Mouse (Mus musculus) Muller cell, postnatal 12 days (primary cell): Measurements from ENCODE around the gene Ccdc163.
A peak's percentile ranks its signal among the peaks of the same experiment; 100 is the strongest.
"Not testable (repeated sequence)": the region's sequence is repeated elsewhere in the genome, so short reads cannot be mapped to it uniquely, and the experiment has no call there.

Experiments used
- DNase-seq: peaks from one replicate; pipeline ENCODE4 v3.0.0-alpha.2; 2015; ENCODE audit errors: inconsistent ontology term

Gene Ccdc163

DNA sequence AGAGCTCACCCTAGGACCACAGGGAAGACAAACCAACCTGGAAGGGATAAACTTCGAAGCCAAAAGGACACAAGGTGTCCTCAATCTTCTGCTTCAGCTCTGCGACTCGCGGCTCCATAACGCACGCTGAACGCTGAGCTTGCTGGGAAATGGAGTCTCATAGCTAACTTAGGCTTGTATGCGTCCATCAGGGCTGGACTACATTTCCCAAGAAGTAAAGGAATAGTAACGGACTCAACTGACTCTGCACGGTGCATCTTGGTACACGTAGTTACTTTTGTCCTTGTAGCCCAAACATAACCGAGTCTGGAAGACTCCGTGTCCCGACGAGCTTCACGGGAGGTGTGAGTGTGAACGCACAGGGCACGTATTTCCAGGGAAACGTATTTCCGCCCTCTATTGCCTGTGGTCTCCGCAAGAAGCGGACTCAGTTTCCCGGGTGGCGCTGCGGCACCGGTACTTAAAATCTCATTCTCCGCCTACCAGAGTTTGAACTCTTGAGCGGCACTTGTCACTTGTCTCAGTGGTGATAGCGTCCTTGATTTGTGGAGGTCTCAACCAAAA, at the start of gene Ccdc163, which contains the start of gene Mmachc:
Gene Ccdc163 (plus strand): TSS at position 309 of the 564 bp plus-strand sequence.
Gene Mmachc (minus strand): TSS at position 206 of the 564 bp plus-strand sequence.
- DNase-seq: peak; percentile 96

DNA sequence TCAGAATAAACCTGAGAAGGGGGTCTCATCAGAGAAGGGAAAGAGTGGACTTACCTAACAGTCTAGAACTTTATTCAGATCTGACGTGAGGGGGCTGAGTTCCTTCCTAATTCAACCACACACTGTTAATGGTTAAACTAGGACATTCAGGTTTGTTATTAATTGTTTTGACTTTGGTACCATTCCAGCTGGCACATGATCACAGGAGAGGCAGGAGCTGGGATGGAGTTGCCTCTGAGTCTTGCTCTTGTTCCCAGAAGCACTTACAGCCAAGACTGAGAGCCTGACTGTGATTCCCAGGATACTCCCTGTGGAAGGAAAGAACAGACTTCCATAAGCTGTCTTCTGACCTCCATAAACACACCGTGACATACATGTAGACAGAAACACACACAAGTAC, 48.8 kb upstream of the Ccdc163 start:
- DNase-seq: peak; percentile 25

DNA sequence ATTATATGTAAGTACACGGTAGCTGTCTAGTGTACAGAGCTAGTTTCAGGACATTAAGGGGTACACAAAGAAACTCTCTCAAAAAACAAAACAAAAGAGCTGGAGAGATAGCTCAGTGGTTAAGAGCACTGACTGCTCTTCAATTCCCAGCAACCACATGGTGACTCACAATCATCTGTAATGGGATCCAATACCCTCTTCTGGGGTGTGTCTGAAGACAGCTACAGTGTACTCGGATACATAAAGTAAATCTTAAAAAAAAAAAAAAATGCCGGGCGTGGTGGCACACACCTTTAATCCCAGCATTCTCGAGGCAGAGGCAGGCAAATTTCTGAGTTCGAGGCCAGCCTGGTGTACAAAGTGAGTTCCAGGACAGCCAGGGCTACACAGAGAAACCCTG, 48.4 kb upstream of the Ccdc163 start:
- not testable (repeated sequence) for DNase-seq

DNA sequence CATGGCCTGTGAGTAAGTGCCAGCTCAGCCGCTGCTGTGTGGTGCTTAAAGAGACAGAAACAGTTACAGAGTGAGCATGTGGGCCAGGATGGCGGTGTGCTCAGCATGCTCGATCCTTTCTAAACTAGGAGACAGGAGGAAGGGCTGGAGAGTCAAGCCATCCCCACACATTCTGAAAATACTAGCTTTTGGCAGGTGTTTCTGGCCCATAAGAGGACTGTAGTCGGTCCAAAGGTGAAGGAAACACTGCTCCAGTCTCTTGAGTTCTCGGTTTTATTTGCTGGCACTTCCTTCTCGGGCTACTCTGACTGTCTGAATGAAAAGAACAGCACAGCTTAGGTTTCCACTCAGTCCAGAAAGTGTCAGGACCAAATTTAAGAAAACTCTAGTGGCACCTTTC, 47.5 kb upstream of the Ccdc163 start:
- DNase-seq: no peak

DNA sequence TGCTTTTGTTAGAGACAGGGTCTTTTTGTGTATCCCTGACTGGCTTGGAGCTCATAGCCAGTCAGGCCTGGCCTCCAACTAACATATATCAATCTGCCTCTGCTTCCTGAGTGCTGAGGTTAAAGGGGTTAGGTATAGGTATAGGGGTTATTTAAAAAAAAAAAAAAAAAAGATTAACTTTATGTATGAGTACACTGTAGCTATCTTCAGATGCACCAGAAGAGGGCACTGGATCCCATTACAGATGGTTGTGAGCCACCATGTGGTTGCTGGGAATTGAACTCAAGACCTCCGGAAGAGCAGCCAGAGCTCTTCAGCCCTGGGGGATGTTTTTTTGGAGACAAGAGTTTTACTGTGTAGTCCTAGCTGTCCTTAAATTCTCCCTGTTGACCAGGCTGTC, 46.3 kb upstream of the Ccdc163 start:
- DNase-seq: no peak

DNA sequence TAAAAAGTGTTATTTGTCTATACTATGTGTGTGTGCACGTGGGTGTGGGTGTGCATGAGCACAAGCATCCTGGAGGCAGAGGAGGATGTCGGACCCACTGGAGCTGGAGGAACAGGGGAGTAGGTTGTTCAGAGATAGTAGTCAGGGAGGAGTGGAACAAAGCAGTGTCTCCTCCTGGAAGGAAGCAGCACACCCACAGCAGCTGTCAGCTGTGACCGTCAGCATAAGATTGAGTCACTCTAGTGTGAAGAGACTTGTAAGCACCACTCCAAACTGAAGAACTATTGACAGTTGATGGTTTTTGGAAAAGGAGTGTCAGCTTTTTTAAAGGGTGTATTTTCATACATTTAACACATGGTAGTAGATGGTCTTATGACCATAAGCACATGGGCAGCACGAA, 41.7 kb upstream of the Ccdc163 start:
- DNase-seq: no peak

DNA sequence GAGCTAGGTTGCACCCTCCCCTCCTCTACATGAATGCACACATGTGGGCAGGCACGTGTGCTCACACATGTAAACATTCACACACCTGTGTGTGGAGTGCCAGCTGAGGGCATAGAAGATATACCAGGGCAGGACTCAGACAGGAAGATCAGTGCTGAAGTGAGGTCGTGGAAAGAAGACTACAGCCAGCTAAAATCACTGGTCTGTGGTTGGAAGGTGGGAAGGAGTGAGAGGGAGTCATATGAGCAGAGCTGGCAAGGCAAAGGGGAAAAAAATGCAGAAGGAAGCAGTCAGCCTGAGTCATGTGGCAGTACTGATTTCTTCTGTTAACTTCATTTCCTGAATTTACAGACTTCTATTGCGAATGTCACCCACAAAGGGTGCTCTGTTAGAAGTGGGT, 40.2 kb upstream of the Ccdc163 start:
- DNase-seq: peak; percentile 56

DNA sequence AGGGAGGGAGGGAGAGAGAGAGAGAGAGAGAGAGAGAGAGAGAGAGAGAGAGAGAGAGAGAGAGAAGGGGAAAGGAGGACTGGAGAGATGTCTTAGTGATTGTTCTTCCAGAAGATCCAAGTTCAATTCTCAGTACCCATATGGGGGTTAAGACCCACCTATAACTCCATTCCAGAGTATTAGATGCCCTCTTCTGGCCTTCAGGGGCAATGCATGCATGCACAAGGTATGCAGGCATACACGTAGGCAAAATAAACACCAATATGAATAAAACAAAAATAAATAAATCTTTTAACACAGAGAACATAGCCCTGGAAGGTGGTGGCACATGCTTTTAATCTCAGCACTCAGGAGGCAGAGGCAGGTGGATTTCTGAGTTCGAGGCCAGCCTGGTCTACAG, 39.0 kb upstream of the Ccdc163 start:
- no peak for DNase-seq

DNA sequence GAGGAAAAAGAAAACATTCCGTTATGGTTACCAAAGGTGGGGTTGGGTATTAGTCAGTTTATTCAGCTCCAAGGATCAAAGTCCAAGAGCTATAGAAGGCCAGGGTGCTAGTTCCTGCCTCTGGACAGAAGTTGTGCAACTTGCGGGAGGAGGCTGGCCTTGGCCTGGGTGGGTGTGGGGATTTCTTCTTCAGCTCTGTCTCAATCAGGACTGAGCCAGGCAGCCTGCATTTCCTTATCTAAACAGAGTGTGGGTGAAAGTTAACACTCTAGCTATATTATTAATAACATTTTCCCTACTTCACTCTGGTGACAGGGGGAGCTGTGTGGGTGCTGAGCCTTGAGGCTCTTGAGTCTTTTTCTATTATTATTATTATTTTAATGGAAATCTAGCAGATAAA, 35.5 kb upstream of the Ccdc163 start:
- no peak for DNase-seq

DNA sequence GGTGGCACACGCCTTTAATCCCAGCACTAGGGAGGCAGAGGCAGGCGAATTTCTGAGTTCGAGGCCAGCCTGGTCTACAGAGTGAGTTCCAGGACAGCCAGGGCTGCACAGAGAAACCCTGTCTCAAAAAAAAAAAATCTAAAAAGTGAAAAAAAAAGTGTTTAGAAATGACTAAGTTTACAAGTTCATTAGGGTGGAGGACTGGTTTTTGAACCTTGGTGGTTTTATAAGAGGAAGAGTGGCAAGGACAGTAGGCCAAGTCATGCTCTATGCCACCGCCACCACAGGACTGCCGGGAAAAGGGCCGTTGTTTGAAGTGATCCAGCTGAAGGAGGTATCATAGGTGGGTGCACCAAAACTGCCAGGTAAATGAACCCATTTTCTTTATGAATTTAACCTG, 33.5 kb upstream of the Ccdc163 start:
- DNase-seq: not testable (repeated sequence)

DNA sequence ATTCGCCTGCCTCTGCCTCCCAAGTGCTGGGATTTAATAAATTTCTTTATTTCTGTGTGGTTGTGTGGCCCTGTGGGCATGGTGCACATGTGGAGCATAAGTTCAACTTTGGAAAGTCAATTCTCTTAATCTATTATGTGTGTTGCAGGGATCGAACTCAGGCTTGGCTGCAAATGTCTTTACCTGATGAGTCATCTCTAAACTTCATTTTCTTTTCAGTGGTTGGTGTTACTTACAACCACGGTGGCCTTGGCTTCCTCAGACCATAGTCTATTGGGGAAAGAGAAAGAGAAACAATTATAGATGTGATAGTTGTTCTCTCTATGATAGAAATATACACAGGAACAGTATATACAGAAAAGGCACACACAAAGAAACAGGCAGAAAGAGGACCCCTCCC, 32.3 kb upstream of the Ccdc163 start:
- no peak for DNase-seq

DNA sequence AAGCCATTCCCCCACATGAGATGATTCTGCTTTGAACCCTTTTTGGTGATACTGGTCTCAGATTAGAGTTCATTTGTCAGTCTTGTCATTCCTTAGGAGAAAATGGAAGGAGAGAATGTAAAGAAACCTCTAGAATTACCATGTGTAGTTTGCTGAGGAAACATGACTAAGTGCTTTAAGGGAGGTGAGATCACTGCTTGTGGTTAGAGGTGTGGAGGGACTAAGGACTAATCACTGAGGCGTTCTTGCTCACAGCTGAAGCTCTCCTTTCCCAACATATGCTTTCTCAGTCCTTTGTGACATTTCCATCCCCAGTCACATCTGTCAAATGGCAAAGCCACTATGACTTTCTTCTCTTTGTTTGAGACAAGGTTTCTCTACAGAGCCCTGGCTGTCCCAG, 30.5 kb upstream of the Ccdc163 start:
- no peak for DNase-seq

DNA sequence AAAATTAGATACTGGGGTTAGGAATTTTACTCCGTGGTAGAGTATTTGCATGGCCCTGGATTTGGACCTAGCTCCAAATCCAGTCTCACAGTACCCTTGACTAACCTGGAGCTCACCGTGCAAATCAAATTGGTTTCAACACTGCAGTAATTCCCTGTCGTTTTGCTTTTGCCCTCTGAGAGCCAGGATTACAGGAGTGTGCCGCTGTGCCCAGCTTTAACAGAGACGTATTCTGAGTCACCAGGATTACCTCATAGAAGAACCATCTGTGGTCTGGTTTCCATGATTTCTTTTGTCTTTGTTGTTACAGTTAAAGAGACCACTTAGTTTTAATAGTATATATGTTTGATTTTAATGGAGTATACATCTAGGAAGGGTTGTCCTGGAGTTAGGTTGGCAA, 29.2 kb upstream of the Ccdc163 start:
- DNase-seq: no peak

DNA sequence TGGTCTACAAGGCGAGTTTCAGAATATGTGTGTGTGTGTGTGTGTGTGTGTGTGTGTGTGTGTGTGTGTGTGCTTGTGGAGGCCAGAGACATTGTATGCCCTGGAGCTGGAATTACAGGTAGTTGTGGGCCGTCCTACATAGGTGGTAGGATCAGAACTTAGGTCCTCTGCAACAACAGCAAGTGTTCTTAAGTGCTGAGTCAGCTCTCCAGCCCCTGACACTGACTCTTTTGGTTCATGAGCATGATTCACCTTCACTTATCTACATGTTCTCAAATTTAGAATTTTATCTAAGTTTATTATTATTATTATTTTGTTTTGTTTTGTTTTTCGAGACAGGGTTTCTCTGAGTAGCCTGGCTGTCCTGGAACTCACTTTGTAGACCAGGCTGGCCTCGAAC, 27.8 kb upstream of the Ccdc163 start:
- not testable (repeated sequence) for DNase-seq

DNA sequence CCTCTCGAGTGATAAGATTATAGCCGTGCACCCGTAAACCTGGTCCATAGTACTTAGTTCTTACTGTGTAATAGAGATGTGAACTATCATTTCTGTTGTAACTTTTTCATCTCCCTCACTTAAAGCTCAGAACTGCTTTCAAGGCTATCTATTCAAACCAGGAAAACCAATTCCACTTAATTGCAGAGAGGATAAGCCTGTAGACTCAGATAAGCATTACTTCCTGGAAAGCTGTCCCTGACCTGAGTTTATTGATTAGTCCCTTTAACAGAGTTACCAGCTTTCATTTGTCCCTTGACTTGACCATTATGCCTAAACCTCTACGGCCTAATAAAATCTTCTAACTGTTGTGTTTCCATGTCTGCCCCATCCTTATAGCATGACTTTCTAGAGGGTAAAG, 24.4 kb upstream of the Ccdc163 start:
- DNase-seq: no peak

DNA sequence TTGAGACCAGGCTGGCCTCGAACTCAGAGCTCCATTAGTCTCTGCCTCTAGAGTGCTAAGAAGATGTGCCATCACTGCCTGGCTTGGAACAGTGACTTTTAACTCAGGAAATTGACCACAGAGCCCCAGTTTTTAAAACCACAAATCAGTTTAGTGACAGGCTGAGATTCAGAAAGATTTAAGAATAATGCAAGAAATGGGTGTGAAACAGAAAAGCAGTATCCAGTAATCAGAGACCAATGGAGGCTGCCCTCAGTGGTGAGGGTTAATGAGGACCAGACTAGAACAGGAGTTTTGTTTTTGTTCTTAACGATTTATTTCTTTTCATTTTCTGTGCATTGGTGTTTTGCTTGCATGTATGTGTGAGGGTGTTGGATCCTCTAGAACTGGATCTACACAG, 23.6 kb upstream of the Ccdc163 start:
- no peak for DNase-seq

DNA sequence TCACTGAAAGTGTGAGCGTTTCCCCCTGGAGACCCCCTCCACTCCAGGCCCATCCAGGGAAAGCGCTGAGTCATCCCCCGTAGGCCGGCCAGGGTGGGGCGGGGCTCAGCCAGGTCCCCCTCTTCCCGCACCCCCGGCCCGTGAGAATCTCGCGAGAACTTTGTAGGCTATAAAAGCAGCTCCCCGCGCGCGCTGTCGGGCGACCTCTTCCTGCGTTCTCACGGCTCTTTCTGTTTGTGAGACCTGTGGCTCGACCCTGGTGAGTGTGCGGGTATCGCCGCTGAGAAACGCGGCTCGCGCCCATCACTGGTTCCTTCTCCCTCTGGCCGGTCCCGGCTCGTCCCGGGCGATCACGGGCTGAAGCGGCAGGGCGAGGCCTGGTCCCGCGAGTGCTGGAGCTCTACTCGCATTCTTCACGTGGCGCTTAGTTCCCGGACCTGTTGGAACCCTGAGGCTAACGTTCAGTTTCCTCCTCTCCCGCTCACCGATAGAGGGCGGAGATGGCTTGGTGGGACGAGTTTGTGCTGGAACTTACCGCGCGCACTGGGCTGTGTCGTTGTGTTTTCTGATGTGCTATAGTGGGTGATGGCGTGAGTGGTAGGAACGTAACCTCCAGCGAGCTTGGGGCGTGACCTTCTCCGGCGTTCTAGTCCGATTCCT, 22.8 kb upstream of the Ccdc163 start, which contains the start of gene Prdx1:
Gene Prdx1 (plus strand): TSS at position 143 of the 660 bp plus-strand sequence.
- peak; percentile 98 for DNase-seq

DNA sequence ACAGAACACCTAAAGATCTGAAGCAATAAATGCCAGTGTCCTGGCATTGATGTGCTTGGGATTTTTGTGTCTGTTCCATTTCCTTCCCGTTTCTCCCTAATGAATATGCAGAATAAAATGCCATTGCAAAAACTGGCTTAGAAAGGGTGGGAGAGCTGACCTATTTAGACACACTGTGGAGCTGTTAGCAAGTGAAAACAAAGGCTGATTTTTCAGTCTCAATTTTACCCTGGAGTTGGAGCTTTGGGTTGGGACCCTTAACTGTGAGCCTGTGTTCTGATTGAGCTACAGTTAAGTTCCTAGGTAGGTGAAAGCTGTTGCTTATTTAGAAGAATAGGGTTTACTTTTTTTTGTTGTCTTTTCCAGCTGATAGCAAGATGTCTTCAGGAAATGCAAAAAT, 21.3 kb upstream of the Ccdc163 start:
- DNase-seq: peak; percentile 47

DNA sequence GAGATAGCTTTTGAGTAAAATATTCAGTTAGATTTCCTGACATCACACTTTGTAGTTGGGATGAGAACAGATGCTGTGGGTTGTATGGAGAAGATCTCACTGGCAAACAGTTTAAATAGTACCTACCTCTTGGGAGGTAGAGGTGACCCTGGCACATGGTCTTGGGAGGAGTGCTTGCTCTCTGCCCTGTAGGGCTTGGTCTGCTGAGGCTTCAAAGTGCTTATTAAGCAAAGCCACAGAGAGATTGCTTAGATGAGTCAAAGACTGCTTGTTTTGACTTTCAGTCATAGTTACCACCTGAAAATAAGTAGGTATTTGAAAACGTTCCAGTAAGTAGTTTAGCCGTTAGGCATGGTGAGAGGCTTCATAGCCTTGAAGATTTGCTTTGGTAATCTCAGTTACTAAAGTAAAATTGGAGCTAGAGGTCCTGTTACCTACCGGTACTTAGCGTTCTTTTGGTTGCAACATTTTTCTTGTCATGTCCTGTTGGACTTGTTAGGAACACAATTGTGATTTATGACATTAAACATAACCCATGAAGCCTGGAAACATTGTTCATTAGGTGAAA, 18.9 kb upstream of the Ccdc163 start:
- no peak for DNase-seq

DNA sequence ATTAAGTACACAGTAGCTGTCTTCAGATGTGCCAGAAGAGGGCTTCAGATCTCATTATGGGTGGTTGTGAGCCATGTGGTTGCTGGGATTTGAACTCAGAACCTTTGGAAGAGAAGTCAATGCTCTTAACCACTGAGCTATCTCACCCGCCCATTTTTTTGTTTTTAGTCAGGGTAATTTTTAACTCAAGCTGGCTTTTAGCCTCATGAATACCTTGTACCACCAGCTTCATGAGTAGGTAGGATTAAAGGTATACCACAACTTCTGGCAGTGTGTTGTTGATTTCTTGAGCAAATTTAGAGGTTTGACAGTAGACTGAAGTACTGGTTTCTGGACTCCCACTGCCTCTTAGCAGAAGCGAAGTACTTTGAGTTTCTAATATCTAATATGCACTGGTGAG, 16.2 kb upstream of the Ccdc163 start:
- DNase-seq: no peak

DNA sequence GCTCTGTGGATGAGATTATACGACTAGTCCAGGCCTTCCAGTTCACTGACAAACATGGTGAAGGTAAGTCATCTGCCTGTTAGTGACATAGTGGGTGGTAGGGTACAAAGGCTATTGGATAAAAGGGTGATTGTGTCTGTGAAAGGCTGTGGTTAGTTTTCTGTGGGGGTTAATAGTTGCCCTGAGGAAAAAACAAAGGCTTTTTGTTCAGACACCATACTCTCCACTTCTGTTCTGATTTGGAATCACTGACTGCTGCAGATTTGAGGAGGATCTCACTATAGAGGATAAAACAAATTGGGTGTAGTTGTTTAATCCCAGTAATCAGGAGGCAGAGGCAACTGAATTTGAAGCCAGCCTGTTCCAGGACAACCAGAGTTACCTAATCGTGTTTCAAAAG, 14.5 kb upstream of the Ccdc163 start:
- peak; percentile 62 for DNase-seq

DNA sequence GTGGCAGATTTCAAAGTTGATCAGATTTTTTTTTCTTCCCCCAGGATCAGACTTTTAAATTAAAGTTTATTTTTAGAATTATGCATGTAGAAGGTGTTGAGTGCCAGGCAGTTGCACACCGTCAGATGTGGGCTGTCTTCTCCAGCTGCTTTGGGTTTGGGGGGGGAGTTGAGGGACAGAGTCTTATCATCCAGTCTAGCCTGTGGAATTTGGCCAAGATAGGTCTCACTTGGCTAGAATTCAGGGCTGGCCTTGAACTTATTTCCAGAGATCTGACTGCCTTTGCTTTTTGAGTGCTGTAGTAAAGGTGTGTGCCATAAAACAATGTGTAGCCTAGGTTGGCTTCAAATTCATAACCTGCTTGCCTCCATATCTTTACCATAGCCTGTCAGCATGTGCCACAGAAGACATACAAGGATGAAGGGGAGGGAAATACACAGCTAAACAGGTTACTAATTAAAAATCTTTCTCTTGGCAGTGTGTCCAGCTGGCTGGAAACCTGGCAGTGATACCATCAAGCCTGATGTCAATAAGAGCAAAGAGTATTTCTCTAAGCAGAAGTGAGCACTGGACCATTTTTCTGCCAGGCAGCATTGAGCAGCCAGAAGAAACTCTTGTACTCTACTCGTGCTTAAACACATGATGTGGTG, 9.5 kb upstream of the Ccdc163 start:
- DNase-seq: no peak

DNA sequence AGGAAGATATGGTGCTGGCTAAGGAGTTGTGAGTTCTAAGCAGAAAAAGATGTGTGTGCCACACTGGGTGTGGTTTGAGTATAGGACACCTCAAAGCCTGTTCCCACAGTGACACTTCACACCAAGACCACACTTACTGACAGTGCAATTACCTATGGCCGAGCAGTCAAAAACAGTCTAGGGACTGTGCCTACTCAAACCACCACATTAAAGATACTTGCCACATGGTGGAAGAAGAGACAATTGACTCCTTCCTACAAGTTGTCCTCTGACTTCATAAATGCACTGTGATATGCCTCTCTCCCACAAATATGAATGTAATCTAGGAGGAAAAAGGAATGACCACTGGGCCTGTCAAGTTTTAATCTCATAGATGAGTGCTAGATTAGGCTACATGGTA, 7.3 kb upstream of the Ccdc163 start:
- DNase-seq: peak; percentile 25
